Mouse (Mus musculus) limb, embryonic 14.5 days (tissue): Measurements from ENCODE around the gene Tent5a. TPM values are rescaled to one million over a fixed set of nuclear protein-coding genes. Genes with fewer than 3 reads are reported as not detected.

ENCODE experiments used
- ATAC-seq: fragments of 200-750 bp; cut with Nextera tagmentation; 2 replicates; pipeline ENCODE4 v1.8.0; 2017; ENCODE audit warnings: low read depth, moderate number of reproducible peaks, moderate TSS enrichment; ENCODE audit not compliant: low FRiP score
- DNase-seq: peaks from one replicate; pipeline ENCODE4 v3.0.0-alpha.2; 2015; ENCODE audit warnings: low spot score
- H3K27ac ChIP-seq: fragments of 300-500 bp; sonication (generic); replicated peaks from 2 replicates; pipeline ENCODE4 v1.5.1; 2014; ENCODE audit warnings: low read depth, mild to moderate bottlenecking, low read length, moderate library complexity, mixed read lengths
- H3K27me3 ChIP-seq: fragments of 300-500 bp; sonication (generic); 2 replicates; pipeline ENCODE4 v1.6.1; 2014; ENCODE audit warnings: low read length, mixed read lengths; ENCODE audit not compliant: control insufficient read depth, insufficient read depth
- H3K36me3 ChIP-seq: fragments of 300-500 bp; sonication (generic); 2 replicates; pipeline ENCODE4 v1.6.1; 2014; ENCODE audit warnings: mild to moderate bottlenecking, low read length, moderate library complexity, mixed read lengths; ENCODE audit not compliant: control insufficient read depth, insufficient read depth
- H3K4me1 ChIP-seq: fragments of 300-500 bp; sonication (generic); 2 replicates; pipeline ENCODE4 v1.6.1; 2014; ENCODE audit warnings: antibody characterized with exemption, low read length, mixed read lengths; ENCODE audit not compliant: control insufficient read depth, insufficient read depth
- H3K4me2 ChIP-seq: fragments of 300-500 bp; sonication (generic); replicated peaks from 2 replicates; pipeline ENCODE4 v1.6.1; 2014; ENCODE audit warnings: low read depth, mild to moderate bottlenecking, low read length, moderate library complexity; ENCODE audit not compliant: severe bottlenecking
- H3K4me3 ChIP-seq: fragments of 300-500 bp; sonication (generic); replicated peaks from 2 replicates; pipeline ENCODE4 v1.5.1; 2014; ENCODE audit warnings: low read length
- H3K9ac ChIP-seq: fragments of 300-500 bp; sonication (generic); 2 replicates; pipeline ENCODE4 v1.6.1; 2014; ENCODE audit warnings: mild to moderate bottlenecking, low read depth, low read length, moderate library complexity; ENCODE audit not compliant: severe bottlenecking
- H3K9me3 ChIP-seq: fragments of 300-500 bp; sonication (generic); 2 replicates; pipeline ENCODE4 v1.6.1; 2016; ENCODE audit warnings: low read length; ENCODE audit not compliant: control insufficient read depth
- POLR2A ChIP-seq: fragments of 200-500 bp; IDR thresholded peaks from 2 replicates; pipeline ENCODE4 v1.8.0; 2012; ENCODE audit warnings: inconsistent platforms, mild to moderate bottlenecking, moderate library complexity, borderline replicate concordance; ENCODE audit not compliant: insufficient read depth, insufficient read length; ENCODE audit errors: extremely low read depth
- WGBS: fragments of 180-500 bp; shearing (Covaris S2); extraction: QIAGEN DNeasy Blood & Tissue Kit; methylation state at CpG from one replicate; pipeline ENCODE4 v1.1.7; 2014; 5-methylcytosine and 5-hydroxymethylcytosine counted together
- polyA plus RNA-seq, 2 experiments: library from polyadenylated mRNA; depleted of rRNA in 1 of 2; stranded (reverse) in 1 of 2; unstranded in 1 of 2; fragments of >200 nt; fragmentation: Nextera tagmentation in 1 of 2; extraction: Ambion mirVana in 1 of 2; gene quantifications; 2 replicates each; pipeline versions ENCODE4 v1.2.1 to v1.2.3; 2012 to 2014

Tent5a gene
- polyA plus RNA-seq, 2 experiments: 18.5 to 32.4 TPM

DNA sequence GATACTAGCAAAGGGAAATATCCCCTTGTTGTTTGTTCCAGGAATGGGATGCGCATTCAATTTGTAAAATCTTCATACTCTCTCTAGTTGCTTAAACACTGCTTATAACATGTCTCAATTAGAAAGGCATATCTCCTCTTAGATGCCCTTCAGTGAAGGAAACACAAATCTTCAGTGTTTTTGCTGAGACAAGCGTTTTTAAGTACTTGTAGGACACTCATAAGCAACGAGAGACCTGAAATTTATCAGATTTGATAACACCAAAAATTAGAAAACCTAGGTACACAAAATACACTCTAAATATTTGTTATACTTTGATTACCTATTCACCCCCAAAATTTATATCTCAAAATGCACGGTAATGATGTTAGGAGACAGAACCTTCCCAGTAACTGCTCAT lies 24.3 kb downstream of the Tent5a start:
- no peak for TF ChIP-seq POLR2A
- Histone ChIP-seq H3K4me2 (no peak overlapping the region), H3K27ac (no peak overlapping the region), H3K4me3 (no peak overlapping the region), H3K27me3 (no peaks in the 10 kb centered on the region), H3K4me1 (no peaks in the 10 kb centered on the region), H3K9ac (no peak overlapping the region), H3K36me3 (no peaks in the 10 kb centered on the region), H3K9me3 (no peaks in the 10 kb centered on the region)
- WGBS: 84% methylated on average over 4 of the region's 4 CpGs
- ATAC-seq: no peak
- DNase-seq: no peak

DNA sequence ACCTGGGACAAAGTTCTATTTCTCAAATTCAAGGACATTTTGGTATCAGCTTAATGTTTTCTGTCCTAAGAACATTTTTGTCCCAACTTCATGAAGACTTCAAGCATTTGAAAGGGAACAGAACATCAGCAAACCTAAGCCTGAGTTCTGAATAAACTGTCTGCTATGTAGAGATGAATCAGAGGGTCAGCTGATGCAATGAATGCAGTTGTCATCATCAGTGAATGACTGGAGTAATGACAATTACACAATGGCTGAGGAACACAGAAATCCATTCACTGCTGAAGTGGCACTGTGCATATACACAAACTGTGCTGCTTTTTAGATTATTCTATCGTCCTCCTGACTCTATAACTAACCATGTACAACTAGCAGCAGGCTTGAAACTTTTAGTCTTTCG lies 53.0 kb downstream of the Tent5a start:
- no peak for DNase-seq
- Histone ChIP-seq H3K27ac (no peak overlapping the region), H3K9me3 (no peaks in the 10 kb centered on the region), H3K9ac (no peak overlapping the region), H3K36me3 (no peaks in the 10 kb centered on the region), H3K4me1 (no peaks in the 10 kb centered on the region), H3K4me3 (no peak overlapping the region), H3K27me3 (no peaks in the 10 kb centered on the region), H3K4me2 (no peak overlapping the region)
- ATAC-seq: no peak
- WGBS: 87% methylated on average over 2 of the region's 2 CpGs
- TF ChIP-seq POLR2A: no peak

Other genes starting within 250 kb of the Tent5a start
- not detected in 2 replicates for gene Gm11114, start 14.6 kb downstream of the Tent5a start, polyA plus RNA-seq (2012; rRNA removed)
- gene Gm11114, start 14.6 kb downstream of the Tent5a start, polyA plus RNA-seq (2014; fragmentation: Nextera tagmentation; extraction: Ambion mirVana): not detected in 2 replicates